Mouse (Mus musculus) c-Kit-positive CD71-positive TER-119-negative erythroid progenitor cells, embryonic 14.5 days (primary cell): ENCODE results near the gene Gm10188.
A peak's percentile ranks its signal among the peaks of the same experiment; 100 is the strongest.

Source experiments
- DNase-seq: peaks from one replicate; pipeline ENCODE4 v3.0.0-alpha.2; 2013; ENCODE audit warnings: low read depth

Gene Gm10188

GRCm38 (mm10) chr1:132226297-132227080 lies 3.1 kb downstream of the Gm10188 start:
- DNase-seq, result no peak

DNA sequence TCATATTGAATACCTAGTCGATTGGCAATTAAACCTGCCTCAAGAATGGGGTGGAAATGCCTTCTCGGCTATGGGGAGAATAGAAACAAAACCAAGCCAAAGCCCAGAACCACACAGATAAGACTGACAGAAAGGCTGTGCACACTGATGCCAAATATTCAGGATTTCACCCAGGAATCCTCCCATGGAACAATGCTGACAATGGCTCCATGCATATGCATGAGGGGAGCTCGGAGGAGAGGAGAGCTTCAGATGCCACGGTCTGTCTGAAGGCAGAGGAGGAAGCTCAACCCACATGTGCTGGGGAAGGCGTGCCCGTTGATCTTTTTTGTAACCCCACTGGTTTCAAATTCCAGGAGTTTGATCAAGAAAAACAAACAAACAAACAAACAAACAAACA lies 7.4 kb downstream of the Gm10188 start:
- DNase-seq, result no peak

- DNase-seq, result no peak
Observed at GRCm38 (mm10) chr1:132221627-132222026, 7.9 kb downstream of the Gm10188 start.

- no peak for DNase-seq
Observed at GRCm38 (mm10) chr1:132216276-132216675, 13.3 kb downstream of the Gm10188 start.

- no peak for DNase-seq
Observed at GRCm38 (mm10) chr1:132213076-132213475, 16.5 kb downstream of the Gm10188 start.

DNA sequence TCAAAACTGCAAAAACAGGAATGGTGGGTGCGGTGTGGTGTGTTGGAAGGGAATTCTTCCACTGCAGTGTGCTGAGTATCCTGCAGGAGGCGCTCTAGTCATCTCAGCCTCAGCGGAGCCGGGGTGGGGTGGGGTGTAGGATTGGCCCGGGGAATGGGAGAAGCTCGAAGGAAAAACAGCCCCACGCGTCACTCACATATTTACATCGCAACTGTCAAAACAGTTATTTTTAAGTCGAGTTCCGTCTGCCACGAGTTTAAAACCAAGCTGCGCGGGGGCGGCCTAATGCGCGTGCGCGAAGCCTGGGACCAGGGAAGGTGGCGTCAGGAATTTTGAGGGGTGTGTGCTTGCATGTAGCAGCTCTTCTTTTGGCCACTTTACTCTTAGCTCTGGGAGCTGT lies 17.3 kb downstream of the Gm10188 start:
- DNase-seq, result peak; percentile 17

DNA sequence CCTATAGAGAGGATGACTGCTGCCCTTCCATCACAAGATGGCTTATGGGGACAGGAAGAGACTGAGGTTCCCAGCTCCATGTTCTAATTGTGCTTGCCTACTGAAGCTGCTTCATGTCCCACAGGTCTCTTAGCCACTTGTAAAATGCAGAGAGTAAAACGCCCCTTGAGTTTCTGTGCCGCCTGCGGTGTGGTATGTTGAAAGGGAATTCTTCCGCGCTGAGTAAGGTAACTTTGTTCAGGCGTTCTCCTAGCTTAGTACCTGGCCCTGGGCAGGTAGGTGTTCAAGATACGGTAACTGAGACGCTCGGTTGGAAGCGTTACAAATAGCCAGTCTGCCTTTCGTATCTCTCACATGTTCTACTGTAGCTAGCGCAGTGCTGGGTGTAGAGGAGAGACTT lies 17.9 kb downstream of the Gm10188 start:
- no peak for DNase-seq

GRCm38 (mm10) chr1:132210922-132211321 lies 18.6 kb downstream of the Gm10188 start:
- peak; percentile 32 for DNase-seq

GRCm38 (mm10) chr1:132209400-132209799 lies 20.2 kb downstream of the Gm10188 start:
- no peak for DNase-seq

DNA sequence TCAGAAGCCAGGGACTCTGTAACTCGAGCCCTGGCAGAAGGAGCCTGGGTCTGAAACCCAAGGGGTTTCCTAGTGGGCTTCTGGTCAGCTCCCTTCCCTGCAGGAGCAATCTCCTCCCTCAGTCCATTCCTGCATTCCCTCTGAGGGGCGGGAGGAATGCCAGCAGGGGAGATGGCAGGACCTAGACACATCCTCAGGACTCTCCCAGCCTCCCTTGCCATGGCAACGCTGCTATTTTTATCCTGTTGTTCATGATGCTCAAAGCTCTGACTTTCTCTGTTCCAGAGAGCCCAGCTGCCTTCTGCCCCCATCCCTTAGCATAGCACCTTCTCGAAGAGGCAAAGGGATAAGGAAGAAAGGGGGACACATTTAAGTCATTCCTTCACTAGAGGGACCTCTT lies 21.4 kb downstream of the Gm10188 start:
- no peak for DNase-seq

DNA sequence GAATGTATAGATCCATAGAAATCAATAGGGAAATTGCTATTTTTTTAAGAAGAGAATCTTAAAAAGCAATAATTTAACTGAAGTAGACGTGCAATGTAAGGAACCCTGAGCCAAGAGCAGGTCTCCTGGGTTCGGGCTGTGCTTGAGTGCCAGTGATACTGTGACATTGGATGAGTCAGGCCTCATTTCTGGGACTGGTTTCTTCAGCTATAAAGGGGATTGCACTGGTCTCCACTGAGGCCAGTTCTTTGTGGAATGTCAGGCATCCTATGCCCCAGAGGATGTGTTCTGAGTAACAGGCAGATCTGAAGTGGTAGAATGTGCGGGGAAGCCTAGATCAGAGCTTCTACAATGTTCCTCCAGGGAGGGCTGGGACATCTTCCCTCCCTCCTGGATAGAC lies 22.7 kb downstream of the Gm10188 start:
- no peak for DNase-seq

DNA sequence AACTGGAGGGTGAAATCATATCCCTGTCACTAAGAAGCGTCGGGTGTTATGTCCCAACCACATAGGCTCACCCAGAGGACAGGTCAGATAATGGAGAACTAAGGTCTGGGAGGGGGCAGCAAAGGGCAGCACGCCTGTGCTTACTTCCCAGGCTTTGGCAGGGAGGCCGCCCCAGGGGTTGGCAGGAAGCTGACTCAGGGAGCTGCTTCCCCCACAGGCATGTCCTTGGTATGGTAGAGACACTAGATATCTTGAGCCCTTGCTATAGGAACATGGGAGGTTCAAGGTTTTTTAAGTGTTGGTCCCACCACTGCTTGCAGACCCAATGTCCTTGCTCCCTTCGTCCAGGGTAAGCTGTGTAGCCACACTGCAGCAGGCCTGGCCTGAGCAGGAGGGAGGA lies 23.6 kb downstream of the Gm10188 start:
- DNase-seq, result no peak

GRCm38 (mm10) chr1:132202771-132203170 lies 26.8 kb downstream of the Gm10188 start:
- DNase-seq, result no peak

DNA sequence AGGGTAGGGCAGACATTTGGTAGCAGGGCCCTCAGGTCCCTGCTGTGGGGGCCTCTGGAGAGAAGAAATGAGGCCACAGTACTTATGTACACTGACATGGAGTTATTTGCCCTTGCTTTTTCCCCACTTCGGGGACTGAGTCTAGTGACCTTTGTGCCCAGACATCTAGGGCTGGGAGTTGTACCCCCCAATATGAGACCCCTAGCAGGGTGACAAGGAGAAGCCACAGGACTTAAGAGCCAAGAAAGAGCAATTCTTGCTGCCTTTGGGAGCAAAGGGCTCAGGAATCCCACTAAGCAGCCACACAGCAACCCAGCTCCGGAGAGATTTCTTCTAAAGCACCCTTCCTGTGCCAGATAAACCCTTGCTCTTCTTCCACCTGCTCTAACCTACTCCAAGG lies 27.6 kb downstream of the Gm10188 start:
- DNase-seq, result no peak

- no peak for DNase-seq
Observed at GRCm38 (mm10) chr1:132201511-132201860, 28.1 kb downstream of the Gm10188 start.

DNA sequence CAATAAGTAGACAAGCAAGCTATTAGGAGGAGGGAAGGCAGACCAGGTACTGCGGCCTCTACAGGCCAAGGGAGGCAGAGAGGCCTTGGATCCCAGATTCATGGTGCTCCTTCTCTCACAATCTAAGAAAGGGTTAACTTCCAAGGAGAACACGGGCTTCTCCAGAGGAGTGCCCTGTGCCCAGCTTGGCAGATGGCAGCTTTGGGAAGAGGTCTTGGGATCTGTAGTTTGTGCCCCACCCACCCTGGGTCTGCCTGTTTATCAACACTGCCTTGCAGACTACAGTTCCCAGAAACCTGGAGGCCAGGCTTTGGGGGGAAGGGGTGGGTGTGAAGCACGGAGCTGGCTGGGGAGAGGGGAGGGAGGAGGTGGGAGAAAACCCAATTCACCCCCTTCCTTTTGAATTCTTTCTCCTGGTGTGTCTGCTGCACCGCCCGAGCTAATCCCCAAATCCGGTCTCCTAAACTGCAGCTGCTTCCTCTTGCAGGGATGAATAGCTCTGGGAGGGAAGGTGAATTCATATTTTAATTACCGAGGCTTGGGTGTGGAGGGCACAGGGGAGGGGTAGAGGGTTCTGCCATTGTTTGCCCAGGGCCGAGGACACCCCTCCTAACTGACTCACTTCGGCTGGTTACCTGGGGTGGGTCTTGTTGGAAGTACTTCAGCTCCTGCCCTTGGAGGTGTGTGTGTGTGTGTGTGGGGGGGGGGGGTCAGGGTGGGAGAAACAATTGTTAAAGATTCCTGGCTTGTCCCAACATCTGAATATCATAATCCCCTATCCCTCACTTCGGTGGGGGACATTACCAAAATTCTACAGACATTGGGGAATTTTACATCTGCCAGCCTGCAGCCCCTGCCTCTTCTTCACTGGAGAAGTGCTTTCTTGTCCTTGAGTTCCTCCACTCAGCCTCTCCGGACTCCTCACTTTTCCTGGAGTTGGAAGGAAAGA lies 28.7 kb downstream of the Gm10188 start:
- no peak for DNase-seq

- DNase-seq, result no peak
Observed at GRCm38 (mm10) chr1:132199934-132200333, 29.6 kb downstream of the Gm10188 start.

GRCm38 (mm10) chr1:132199244-132199643 lies 30.3 kb downstream of the Gm10188 start:
- no peak for DNase-seq

GRCm38 (mm10) chr1:132198401-132199071 lies 31.0 kb downstream of the Gm10188 start:
- DNase-seq, result no peak

DNA sequence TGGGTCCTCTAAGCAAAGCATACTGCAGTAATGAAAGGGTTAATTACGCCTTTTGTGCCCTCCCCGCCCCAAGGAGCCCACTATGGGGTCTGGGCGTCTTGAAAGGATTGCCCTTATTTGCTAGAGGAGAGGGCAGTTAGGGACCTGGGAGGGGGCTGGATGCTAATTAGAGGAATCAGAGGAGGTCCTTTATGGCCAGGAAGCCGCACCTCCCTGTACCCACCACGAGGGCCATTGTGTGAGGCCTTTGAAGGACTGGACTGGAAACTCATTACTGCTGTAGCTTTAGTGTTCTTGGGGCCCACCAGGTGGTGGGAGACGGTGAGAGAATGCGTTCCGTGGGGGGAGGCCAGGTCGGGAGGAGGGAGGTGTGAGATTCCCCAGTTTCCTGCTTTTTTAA lies 31.9 kb downstream of the Gm10188 start:
- no peak for DNase-seq

DNA sequence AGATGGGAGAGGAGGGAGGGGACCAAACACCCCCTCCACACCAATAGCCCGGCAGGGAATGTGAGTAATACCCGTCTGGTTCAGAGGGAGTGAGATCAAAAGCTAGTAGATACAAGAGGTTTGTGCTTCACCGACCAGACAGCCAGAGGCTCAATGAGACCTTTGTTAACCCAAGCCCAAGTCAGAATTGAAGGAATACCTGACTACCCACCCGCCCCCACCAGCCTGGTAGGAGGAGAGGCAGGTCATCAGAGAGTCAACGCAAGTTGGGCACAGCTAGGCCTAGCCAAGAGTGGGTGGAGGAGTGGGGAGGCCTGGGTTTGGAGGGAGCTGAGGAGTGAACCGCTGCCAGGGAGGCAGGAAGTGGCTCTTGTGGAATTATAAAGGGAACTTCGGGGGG lies 33.2 kb downstream of the Gm10188 start:
- DNase-seq, result no peak

GRCm38 (mm10) chr1:132195681-132196080 lies 33.9 kb downstream of the Gm10188 start:
- no peak for DNase-seq

DNA sequence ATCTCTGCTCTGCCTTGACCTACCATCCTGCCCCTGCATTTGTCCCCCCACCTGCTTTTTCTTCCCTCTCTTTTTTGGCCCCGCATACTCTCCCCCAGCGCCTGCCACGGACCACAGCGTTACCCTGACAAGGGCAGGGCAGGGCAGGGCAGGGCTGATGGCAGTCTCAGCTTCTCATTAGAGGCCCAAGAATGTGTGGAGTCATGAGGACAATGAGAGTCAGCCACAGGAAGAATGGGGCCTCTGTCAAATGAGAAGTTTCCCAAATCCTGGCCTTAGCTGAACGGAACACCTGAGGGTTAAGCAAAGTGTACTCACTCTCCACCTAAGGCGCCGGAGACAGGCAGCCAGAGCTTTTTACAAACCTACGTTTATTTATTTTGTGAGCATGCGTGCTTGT lies 34.5 kb downstream of the Gm10188 start:
- DNase-seq, result no peak
